Mouse (Mus musculus) lung, adult 2 months (tissue): Measurements from ENCODE around the gene Gm11562.
"Not testable (repeated sequence)": the region's sequence is repeated elsewhere in the genome, so short reads cannot be mapped to it uniquely, and the experiment has no call there.

Experiments
- CTCF ChIP-seq: fragments of 200-500 bp; IDR thresholded peaks from 2 replicates; pipeline ENCODE4 v1.5.1; 2011; ENCODE audit warnings: mild to moderate bottlenecking, low read length, control low read depth; ENCODE audit not compliant: insufficient read depth
- POLR2A ChIP-seq: fragments of 200-500 bp; IDR thresholded peaks from 2 replicates; pipeline ENCODE4 v1.6.1; 2011; ENCODE audit warnings: low read depth, mild to moderate bottlenecking, control low read depth, low read length, borderline replicate concordance; ENCODE audit errors: extremely low read depth

- not testable (repeated sequence) for TF ChIP-seq POLR2A, CTCF
Observed at GRCm38 (mm10) chr11:99610089-99610488, 10.1 kb downstream of the Gm11562 start, which contains the start of gene Gm11937.
